Mouse (Mus musculus) forebrain, embryonic 13.5 days (tissue): Measurements from ENCODE around the gene Slc2a12. TPM values are rescaled to one million over a fixed set of nuclear protein-coding genes. Genes with fewer than 3 reads are reported as not detected.

Experiments
- ATAC-seq: fragments of 200-750 bp; cut with Nextera tagmentation; 2 replicates; pipeline ENCODE4 v1.8.0; 2017
- H3K27ac ChIP-seq: fragments of 300-500 bp; sonication (generic); 2 replicates; pipeline ENCODE4 v1.5.1; 2015; ENCODE audit warnings: inconsistent platforms, mild to moderate bottlenecking, moderate library complexity
- H3K27me3 ChIP-seq: fragments of 300-500 bp; sonication (generic); 2 replicates; pipeline ENCODE4 v1.6.1; 2015; ENCODE audit warnings: mild to moderate bottlenecking, inconsistent platforms
- H3K36me3 ChIP-seq: fragments of 300-500 bp; sonication (generic); 2 replicates; pipeline ENCODE4 v1.6.1; 2015; ENCODE audit warnings: mild to moderate bottlenecking, inconsistent platforms; ENCODE audit not compliant: poor library complexity, severe bottlenecking
- H3K4me1 ChIP-seq: fragments of 300-500 bp; sonication (generic); 2 replicates; pipeline ENCODE4 v1.6.1; 2015; ENCODE audit warnings: inconsistent platforms
- H3K4me2 ChIP-seq: fragments of 300-500 bp; sonication (generic); 2 replicates; pipeline ENCODE4 v1.6.1; 2015; ENCODE audit warnings: inconsistent platforms, mild to moderate bottlenecking, moderate library complexity
- H3K4me3 ChIP-seq: fragments of 300-500 bp; sonication (generic); 2 replicates; pipeline ENCODE4 v1.5.1; 2015; ENCODE audit warnings: mild to moderate bottlenecking, inconsistent platforms
- H3K9ac ChIP-seq: fragments of 300-500 bp; sonication (generic); 2 replicates; pipeline ENCODE4 v1.6.1; 2015; ENCODE audit warnings: mild to moderate bottlenecking, inconsistent platforms
- H3K9me3 ChIP-seq: fragments of 300-500 bp; sonication (generic); replicated peaks from 2 replicates; pipeline ENCODE4 v1.6.1; 2016; ENCODE audit warnings: inconsistent platforms
- WGBS: fragments of 180-500 bp; shearing (Covaris S2); methylation state at CpG from one replicate; pipeline ENCODE4 v1.1.7; 2015; 5-methylcytosine and 5-hydroxymethylcytosine counted together
- polyA plus RNA-seq: library from polyadenylated mRNA; unstranded; fragments of >200 nt; fragmentation: Nextera tagmentation; extraction: Ambion mirVana; gene quantifications from 2 replicates; pipeline ENCODE4 v1.2.1, GENCODE M21; 2015

Gene Slc2a12
- polyA plus RNA-seq: 2.3 and 2.4 TPM in 2 replicates

GRCm38 (mm10) chr10:22644853-22645491, at the start of gene Slc2a12:
Gene Slc2a12 (plus strand): TSS chr10:22645011.
- 1% methylated on average over 40 of the region's 40 CpGs for WGBS
- H3K27ac ChIP-seq: no peak within 1 kb of the TSS
- peak within 1 kb of the TSS; percentile 89 for H3K4me2 ChIP-seq
- H3K9ac ChIP-seq: peak within 1 kb of the TSS; percentile 47
- H3K4me3 ChIP-seq: peak within 1 kb of the TSS; percentile 53
- no peaks in the 10 kb centered on the region for H3K9me3 ChIP-seq
- ATAC-seq: peak; percentile 85
- peaks cover 5% of the 10 kb centered on the region; the same call in 1 of the 2 replicates for H3K27me3 ChIP-seq
- peaks cover 7% of the 10 kb centered on the region; the same call in 1 of the 2 replicates for H3K4me1 ChIP-seq
- H3K36me3 ChIP-seq: no peaks in the 10 kb centered on the region

- H3K36me3 ChIP-seq: no peaks in the 10 kb centered on the region
- H3K9me3 ChIP-seq: peaks cover 6% of the 10 kb centered on the region; the same call in 1 of the 2 replicates
- no peak overlapping the region for H3K27ac ChIP-seq
- no peak for ATAC-seq
- H3K4me3 ChIP-seq: no peak overlapping the region
- H3K27me3 ChIP-seq: no peaks in the 10 kb centered on the region
- 90% methylated on average over 8 of the region's 8 CpGs for WGBS
- no peaks in the 10 kb centered on the region for H3K4me1 ChIP-seq
- no peak overlapping the region for H3K4me2 ChIP-seq
- H3K9ac ChIP-seq: no peak overlapping the region
These were observed 45.8 kb upstream of the Slc2a12 start for GRCm38 (mm10) chr10:22598908-22599480.

GRCm38 (mm10) chr10:22601046-22601445, 43.8 kb upstream of the Slc2a12 start:
- Histone ChIP-seq H3K27me3 (no peaks in the 10 kb centered on the region), H3K27ac (no peak overlapping the region), H3K36me3 (no peaks in the 10 kb centered on the region), H3K4me2 (no peak overlapping the region), H3K9ac (no peak overlapping the region), H3K4me1 (no peaks in the 10 kb centered on the region), H3K9me3 (peaks cover 6% of the 10 kb centered on the region; the same call in 1 of the 2 replicates), H3K4me3 (no peak overlapping the region)
- ATAC-seq: no peak
- 85% methylated on average over 6 of the region's 6 CpGs for WGBS

GRCm38 (mm10) chr10:22604801-22605200, 40.0 kb upstream of the Slc2a12 start:
- WGBS: 72% methylated on average over 2 of the region's 2 CpGs

GRCm38 (mm10) chr10:22608273-22608672, 36.5 kb upstream of the Slc2a12 start:
- H3K9me3 ChIP-seq: no peaks in the 10 kb centered on the region
- H3K27me3 ChIP-seq: no peaks in the 10 kb centered on the region
- ATAC-seq: peak; percentile 19
- H3K27ac ChIP-seq: peak overlapping the region; percentile 79
- H3K36me3 ChIP-seq: no peaks in the 10 kb centered on the region
- no peak overlapping the region for H3K4me2 ChIP-seq
- 78% methylated on average over 5 of the region's 5 CpGs for WGBS
- no peak overlapping the region for H3K4me3 ChIP-seq
- peaks cover 10% of the 10 kb centered on the region for H3K4me1 ChIP-seq
- no peak overlapping the region for H3K9ac ChIP-seq

More at GRCm38 (mm10) chr10:22604801-22605200, 40.0 kb upstream of the Slc2a12 start:
- Histone ChIP-seq H3K4me1 (peaks cover 10% of the 10 kb centered on the region), H3K4me2 (no peak overlapping the region), H3K9me3 (peaks cover 6% of the 10 kb centered on the region; the same call in 1 of the 2 replicates), H3K27me3 (no peaks in the 10 kb centered on the region), H3K4me3 (no peak overlapping the region), H3K9ac (no peak overlapping the region), H3K36me3 (no peaks in the 10 kb centered on the region), H3K27ac (no peak overlapping the region)
- no peak for ATAC-seq

- H3K4me3 ChIP-seq: peak overlapping the region; percentile 18; the same call in 1 of the 2 replicates
- peak overlapping the region; percentile 34; the same call in 1 of the 2 replicates for H3K9ac ChIP-seq
- no peaks in the 10 kb centered on the region for H3K9me3 ChIP-seq
- H3K4me1 ChIP-seq: peaks cover 10% of the 10 kb centered on the region
- peak overlapping the region; percentile 79 for H3K27ac ChIP-seq
- 2% methylated on average over 11 of the region's 11 CpGs for WGBS
- no peaks in the 10 kb centered on the region for H3K36me3 ChIP-seq
- H3K27me3 ChIP-seq: no peaks in the 10 kb centered on the region
- ATAC-seq: peak; percentile 87
- H3K4me2 ChIP-seq: peak overlapping the region; percentile 52
These were observed 35.9 kb upstream of the Slc2a12 start for GRCm38 (mm10) chr10:22608799-22609357.

GRCm38 (mm10) chr10:22613301-22613700, 31.5 kb upstream of the Slc2a12 start:
- H3K27me3 ChIP-seq: no peaks in the 10 kb centered on the region
- WGBS: 90% methylated on average over 5 of the region's 5 CpGs
- H3K4me2 ChIP-seq: no peak overlapping the region
- no peaks in the 10 kb centered on the region for H3K36me3 ChIP-seq
- peaks cover 10% of the 10 kb centered on the region for H3K4me1 ChIP-seq
- no peak overlapping the region for H3K27ac ChIP-seq
- no peak overlapping the region for H3K4me3 ChIP-seq
- no peaks in the 10 kb centered on the region for H3K9me3 ChIP-seq
- H3K9ac ChIP-seq: no peak overlapping the region
- no peak for ATAC-seq

GRCm38 (mm10) chr10:22614554-22614953, 30.3 kb upstream of the Slc2a12 start:
- 90% methylated on average over 8 of the region's 8 CpGs for WGBS
- ATAC-seq: no peak
- no peaks in the 10 kb centered on the region for H3K36me3 ChIP-seq
- no peaks in the 10 kb centered on the region for H3K27me3 ChIP-seq
- no peaks in the 10 kb centered on the region for H3K4me1 ChIP-seq
- no peak overlapping the region for H3K27ac ChIP-seq
- H3K4me2 ChIP-seq: no peak overlapping the region
- 0 out of 2 replicates have a peak, but pooled peaks cover 1% of the 10 kb centered on the region for H3K9me3 ChIP-seq
- H3K9ac ChIP-seq: no peak overlapping the region
- H3K4me3 ChIP-seq: no peak overlapping the region

- Histone ChIP-seq H3K4me1 (no peaks in the 10 kb centered on the region), H3K27ac (no peak overlapping the region), H3K9ac (no peak overlapping the region), H3K9me3 (peaks cover 7% of the 10 kb centered on the region), H3K4me2 (no peak overlapping the region), H3K36me3 (no peaks in the 10 kb centered on the region), H3K4me3 (no peak overlapping the region), H3K27me3 (no peaks in the 10 kb centered on the region)
- WGBS: 59% methylated on average over 10 of the region's 10 CpGs
- ATAC-seq: no peak
These were observed 29.5 kb upstream of the Slc2a12 start for GRCm38 (mm10) chr10:22615309-22615708.

- Histone ChIP-seq H3K9ac (no peak overlapping the region), H3K27me3 (no peaks in the 10 kb centered on the region), H3K4me1 (no peaks in the 10 kb centered on the region), H3K4me3 (no peak overlapping the region), H3K4me2 (no peak overlapping the region), H3K9me3 (peaks cover 7% of the 10 kb centered on the region), H3K27ac (no peak overlapping the region), H3K36me3 (no peaks in the 10 kb centered on the region)
- ATAC-seq: no peak
- WGBS: 74% methylated on average over 2 of the region's 2 CpGs
These were observed 26.0 kb upstream of the Slc2a12 start for GRCm38 (mm10) chr10:22618842-22619241.

GRCm38 (mm10) chr10:22628832-22629231, 16.0 kb upstream of the Slc2a12 start:
- ATAC-seq: no peak
- Histone ChIP-seq H3K4me2 (no peak overlapping the region), H3K4me1 (0 out of 2 replicates have a peak, but pooled peaks cover 7% of the 10 kb centered on the region), H3K27me3 (no peaks in the 10 kb centered on the region), H3K9ac (no peak overlapping the region), H3K27ac (no peak overlapping the region), H3K9me3 (no peaks in the 10 kb centered on the region), H3K36me3 (no peaks in the 10 kb centered on the region), H3K4me3 (no peak overlapping the region)
- WGBS: 67% methylated on average over 1 of the region's 1 CpGs

- 81% methylated on average over 4 of the region's 4 CpGs for WGBS
- ATAC-seq: no peak
These were observed 13.7 kb upstream of the Slc2a12 start for GRCm38 (mm10) chr10:22631103-22631502.

More at GRCm38 (mm10) chr10:22631103-22631502, 13.7 kb upstream of the Slc2a12 start:
- H3K9me3 ChIP-seq: no peaks in the 10 kb centered on the region
- no peak overlapping the region for H3K4me3 ChIP-seq
- H3K4me1 ChIP-seq: 0 out of 2 replicates have a peak, but pooled peaks cover 7% of the 10 kb centered on the region
- H3K27me3 ChIP-seq: no peaks in the 10 kb centered on the region
- no peaks in the 10 kb centered on the region for H3K36me3 ChIP-seq
- H3K27ac ChIP-seq: no peak overlapping the region
- H3K9ac ChIP-seq: no peak overlapping the region
- H3K4me2 ChIP-seq: no peak overlapping the region
